Comparison of ENCODE assay signal across 8 mouse cellular contexts in the genomic region with DNA sequence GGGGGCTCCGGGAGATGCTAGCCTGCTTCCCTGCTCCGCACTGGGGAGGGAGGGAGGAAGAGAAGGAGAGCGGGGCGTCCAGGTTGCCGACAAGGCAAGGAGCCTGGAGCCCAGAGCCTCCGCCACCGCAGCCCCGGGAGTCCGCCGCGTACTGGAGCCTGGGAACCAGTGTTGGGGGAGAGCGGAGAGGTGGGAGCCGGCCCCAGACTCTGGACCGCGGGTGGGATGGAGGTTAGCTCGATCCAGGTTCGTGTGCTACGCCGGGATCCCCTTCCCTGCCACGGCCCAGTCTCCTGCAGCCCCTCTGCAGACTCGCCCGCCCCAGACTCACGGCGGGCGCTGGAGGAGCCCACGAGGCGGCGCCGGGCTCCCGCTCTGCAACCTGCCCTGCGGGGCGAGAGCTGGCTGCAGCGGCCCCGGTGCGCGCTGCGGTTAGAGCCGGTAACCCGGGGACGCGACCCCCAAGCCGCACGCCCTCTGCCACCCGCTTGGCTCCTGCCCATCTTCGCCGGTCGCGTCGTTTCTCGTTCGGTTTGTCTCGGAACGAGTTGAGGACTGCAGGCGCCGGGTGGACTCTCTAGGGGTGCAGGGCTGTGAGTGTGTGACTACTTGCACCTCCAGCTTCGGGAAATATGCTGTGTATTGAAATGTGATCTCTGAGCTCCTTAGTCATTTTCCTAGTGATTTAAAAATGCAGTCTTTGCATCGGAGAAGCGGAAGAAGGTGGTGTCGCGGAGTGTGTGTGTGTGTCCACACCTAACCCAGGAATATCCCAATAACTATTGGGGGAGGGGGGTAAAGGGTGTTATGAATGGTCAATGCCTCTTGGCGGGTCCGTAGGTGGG. TPM values are rescaled to one million over a fixed set of nuclear protein-coding genes. Genes with fewer than 3 reads are reported as not detected.
DNase-seq lines count a peak whose midpoint lies in the region; ATAC-seq lines count a peak whose summit lies in the region.

No protein-coding gene starts in this region.

- no peaks in the 10 kb centered on the region for H3K36me3 ChIP-seq in embryonic facial prominence, embryonic 12.5 days
- H3K36me3 ChIP-seq in stomach, embryonic 15.5 days = no peaks in the 10 kb centered on the region

- peak overlapping the region; percentile 76 for H3K4me3 ChIP-seq in embryonic facial prominence, embryonic 12.5 days
- peak overlapping the region; percentile 70 for H3K4me3 ChIP-seq in stomach, embryonic 15.5 days (replicated peaks)

- H3K27me3 ChIP-seq in embryonic facial prominence, embryonic 12.5 days = no peaks in the 10 kb centered on the region
- H3K27me3 ChIP-seq in stomach, embryonic 15.5 days (replicated peaks) = 0 out of 2 replicates have a peak, but pooled peaks cover 7% of the 10 kb centered on the region

- ATAC-seq in embryonic facial prominence, embryonic 12.5 days (ENCODE audit: insufficient number of reproducible peaks, insufficient read depth, low FRiP score, low TSS enrichment) = peak; percentile 59
- peak; percentile 67 for ATAC-seq in stomach, embryonic 15.5 days (ENCODE audit: insufficient read depth, low FRiP score, low read depth)

- H3K9ac ChIP-seq in embryonic facial prominence, embryonic 12.5 days = peak overlapping the region; percentile 90
- H3K9ac ChIP-seq in stomach, embryonic 15.5 days = peak overlapping the region; percentile 69

- DNase-seq in adrenal gland, adult (ENCODE audit: inconsistent age in 2 of 2, low spot score in 1 of 2) = peak; percentile 36 to 82
- no peak for DNase-seq in adrenal gland, adult 8-10 months
- peak; percentile 52 for DNase-seq in NIH3T3 (ENCODE audit: low read depth)
- peak; percentile 43 for DNase-seq in heart, postnatal 4 days
- peak; percentile 34 to 56 for DNase-seq in layer of hippocampus, postnatal 14 days (ENCODE audit: low spot score in 2 of 2)
- peak; percentile 61 for DNase-seq in mesoderm, embryonic 11.5 days (ENCODE audit: low read depth, low spot score)

- under 1% methylated on average over 62 of the region's 62 CpGs for WGBS in embryonic facial prominence, embryonic 12.5 days
- under 1% methylated on average over 58 of the region's 62 CpGs for WGBS in stomach, embryonic 15.5 days

- H3K9me3 ChIP-seq in embryonic facial prominence, embryonic 12.5 days = no peaks in the 10 kb centered on the region
- H3K9me3 ChIP-seq in stomach, embryonic 15.5 days = no peaks in the 10 kb centered on the region

- peak overlapping the region; percentile 92 for H3K27ac ChIP-seq in embryonic facial prominence, embryonic 12.5 days
- H3K27ac ChIP-seq in stomach, embryonic 15.5 days = peak overlapping the region; percentile 78

- peaks cover 15% of the 10 kb centered on the region for H3K4me1 ChIP-seq in embryonic facial prominence, embryonic 12.5 days
- H3K4me1 ChIP-seq in stomach, embryonic 15.5 days = peaks cover 14% of the 10 kb centered on the region

- peak overlapping the region; percentile 91 for H3K4me2 ChIP-seq in embryonic facial prominence, embryonic 12.5 days (replicated peaks)
- H3K4me2 ChIP-seq in stomach, embryonic 15.5 days = peak overlapping the region; percentile 98

RNA-seq across cellular contexts. Expression of gene Tenm4, which starts 39.7 kb away (rescaled TPM):
- 10 to 100 TPM; 18.1 to 36.5 (median 27.2) TPM for total RNA-seq in adrenal gland, adult 8-10 months (2022)
- 62.8 and 69.3 TPM in 2 replicates for polyA plus RNA-seq in embryonic facial prominence, embryonic 12.5 days (2016; fragmentation: Nextera tagmentation; extraction: Ambion mirVana)
- 1 to 10 TPM; 8.3 to 8.7 TPM for total RNA-seq in heart, postnatal 4 days (2021)
- total RNA-seq in layer of hippocampus, postnatal 14 days (2021) = 100 to 1,000 TPM; 125 to 132 TPM
- polyA plus RNA-seq in stomach, embryonic 15.5 days (2015; fragmentation: Nextera tagmentation; extraction: Ambion mirVana) = 24.0 and 26.2 TPM in 2 replicates
